Mouse (Mus musculus): ENCODE measurements around the gene Slc24a3.

DNA sequence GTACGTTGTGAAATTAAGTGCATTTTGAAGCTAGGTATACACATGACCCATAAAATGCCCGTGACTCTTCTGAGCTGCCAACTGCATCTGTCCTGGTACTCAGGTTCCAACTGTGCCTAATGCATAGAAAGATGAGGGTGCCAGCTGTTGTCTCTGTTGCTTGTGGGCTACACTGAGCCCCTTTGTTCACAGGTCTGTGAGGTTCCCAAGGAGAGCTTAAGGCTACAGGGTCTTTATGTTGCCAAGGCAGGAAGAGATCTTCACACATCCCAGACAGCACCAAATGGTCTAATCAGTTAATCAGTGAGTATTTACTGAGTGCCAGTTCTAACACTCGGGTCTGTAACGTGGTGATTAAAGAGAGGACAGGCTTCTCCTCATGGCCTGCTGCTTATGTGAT, 369.4 kb downstream of the Slc24a3 start:
- TF ChIP-seq CTCF (IDR thresholded peaks at IDR 0.05; ENCODE audit: low read depth) (no peak), EP300 (IDR thresholded peaks at IDR 0.05; ENCODE audit: low read depth) (no peak)

Measured in liver, embryonic 14.5 days (tissue).